Mouse (Mus musculus) embryonic facial prominence, embryonic 12.5 days (tissue): Measurements from ENCODE around the gene Ppp3r1. TPM values are rescaled to one million over a fixed set of nuclear protein-coding genes. Genes with fewer than 3 reads are reported as not detected.

Experiments used
- ATAC-seq: fragments of 200-750 bp; cut with Nextera tagmentation; 2 replicates; pipeline ENCODE4 v1.8.0; 2017; ENCODE audit not compliant: insufficient number of reproducible peaks, insufficient read depth, low FRiP score, low TSS enrichment
- H3K27ac ChIP-seq: fragments of 300-500 bp; sonication (generic); 2 replicates; pipeline ENCODE4 v1.5.1; 2016; ENCODE audit warnings: mild to moderate bottlenecking
- H3K27me3 ChIP-seq: fragments of 300-500 bp; sonication (generic); 2 replicates; pipeline ENCODE4 v1.6.1; 2016; ENCODE audit warnings: mild to moderate bottlenecking, moderate library complexity
- H3K36me3 ChIP-seq: fragments of 300-500 bp; sonication (generic); 2 replicates; pipeline ENCODE4 v1.6.1; 2016; ENCODE audit warnings: mild to moderate bottlenecking
- H3K4me1 ChIP-seq: fragments of 300-500 bp; sonication (generic); 2 replicates; pipeline ENCODE4 v1.6.1; 2016
- H3K4me2 ChIP-seq: fragments of 300-500 bp; sonication (generic); replicated peaks from 2 replicates; pipeline ENCODE4 v1.6.1; 2016; ENCODE audit warnings: mild to moderate bottlenecking, moderate library complexity
- H3K4me3 ChIP-seq: fragments of 300-500 bp; sonication (generic); 2 replicates; pipeline ENCODE4 v1.5.1; 2016; ENCODE audit warnings: mild to moderate bottlenecking
- H3K9ac ChIP-seq: fragments of 300-500 bp; sonication (generic); 2 replicates; pipeline ENCODE4 v1.6.1; 2016; ENCODE audit warnings: mild to moderate bottlenecking, moderate library complexity
- H3K9me3 ChIP-seq: fragments of 300-500 bp; sonication (generic); 2 replicates; pipeline ENCODE4 v1.6.1; 2016; ENCODE audit warnings: mild to moderate bottlenecking, moderate library complexity
- WGBS: fragments of 180-500 bp; shearing (Covaris S2); methylation state at CpG from one replicate; pipeline ENCODE4 v1.1.7; 2016; 5-methylcytosine and 5-hydroxymethylcytosine counted together
- polyA plus RNA-seq: library from polyadenylated mRNA; unstranded; fragments of >200 nt; fragmentation: Nextera tagmentation; extraction: Ambion mirVana; gene quantifications from 2 replicates; pipeline ENCODE4 v1.2.1, GENCODE M21; 2016

Ppp3r1 gene
- polyA plus RNA-seq, 1 experiment from 2014 or later: 95.1 TPM

- no peak for ATAC-seq
- no peaks in the 10 kb centered on the region for H3K27me3 ChIP-seq
- no peak overlapping the region for H3K27ac ChIP-seq
- H3K36me3 ChIP-seq: peaks cover 6% of the 10 kb centered on the region; the same call in 1 of the 2 replicates
- WGBS: 97% methylated on average over 4 of the region's 4 CpGs
- no peaks in the 10 kb centered on the region for H3K9me3 ChIP-seq
- H3K4me1 ChIP-seq: peaks cover 3% of the 10 kb centered on the region; the same call in 1 of the 2 replicates
- H3K4me3 ChIP-seq: no peak overlapping the region
- no peak overlapping the region for H3K4me2 ChIP-seq
- H3K9ac ChIP-seq: no peak overlapping the region
These were observed 13.2 kb downstream of the Ppp3r1 start for GRCm38 (mm10) chr11:17172300-17172699.

- no peak for ATAC-seq
- no peaks in the 10 kb centered on the region for H3K9me3 ChIP-seq
- 96% methylated on average over 1 of the region's 1 CpGs for WGBS
- no peak overlapping the region for H3K4me2 ChIP-seq
- H3K9ac ChIP-seq: no peak overlapping the region
- H3K4me1 ChIP-seq: no peaks in the 10 kb centered on the region
- no peak overlapping the region for H3K4me3 ChIP-seq
- no peaks in the 10 kb centered on the region for H3K27me3 ChIP-seq
- peaks cover 6% of the 10 kb centered on the region; the same call in 1 of the 2 replicates for H3K36me3 ChIP-seq
- no peak overlapping the region for H3K27ac ChIP-seq
These were observed 17.6 kb downstream of the Ppp3r1 start for GRCm38 (mm10) chr11:17176638-17177037.

DNA sequence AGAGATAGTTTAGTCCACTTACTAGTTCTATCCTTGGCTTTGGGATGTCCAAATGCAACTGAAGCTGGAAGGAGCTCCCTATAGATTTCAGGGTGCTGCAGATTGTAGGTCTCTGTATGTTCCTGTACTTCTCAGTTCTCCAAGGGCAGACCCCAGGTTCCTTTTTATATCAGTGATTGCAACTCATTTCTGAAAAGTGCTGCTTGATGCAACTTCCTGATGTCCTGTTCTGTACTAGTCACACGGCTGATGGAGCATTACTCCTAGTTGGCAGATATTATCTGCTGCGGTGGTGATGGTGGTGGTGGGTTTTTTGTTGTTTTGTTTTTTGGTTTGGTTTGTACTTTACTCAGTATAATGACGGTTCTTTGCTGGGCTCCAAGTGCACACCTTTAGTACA, 21.7 kb downstream of the Ppp3r1 start:
- Histone ChIP-seq H3K27me3 (no peaks in the 10 kb centered on the region), H3K4me2 (no peak overlapping the region), H3K27ac (no peak overlapping the region), H3K36me3 (0 out of 2 replicates have a peak, but pooled peaks cover 2% of the 10 kb centered on the region), H3K4me1 (no peaks in the 10 kb centered on the region), H3K9me3 (no peaks in the 10 kb centered on the region), H3K9ac (no peak overlapping the region), H3K4me3 (no peak overlapping the region)
- no peak for ATAC-seq
- 82% methylated on average over 3 of the region's 3 CpGs for WGBS

GRCm38 (mm10) chr11:17181807-17182206, 22.7 kb downstream of the Ppp3r1 start, which contains the start of gene Wdr92:
Gene Wdr92, plus strand, starts transcription at chr11:17182107.
- no peaks in the 10 kb centered on the region for H3K9me3 ChIP-seq
- H3K36me3 ChIP-seq: 0 out of 2 replicates have a peak, but pooled peaks cover 2% of the 10 kb centered on the region
- ATAC-seq: no peak
- H3K27ac ChIP-seq: no peak within 1 kb of the TSS
- no peaks in the 10 kb centered on the region for H3K27me3 ChIP-seq
- no peak within 1 kb of the TSS for H3K4me3 ChIP-seq
- no peak within 1 kb of the TSS for H3K9ac ChIP-seq
- no peaks in the 10 kb centered on the region for H3K4me1 ChIP-seq
- WGBS: 68% methylated on average over 3 of the region's 3 CpGs
- no peak within 1 kb of the TSS for H3K4me2 ChIP-seq

- no peak overlapping the region for H3K4me3 ChIP-seq
- no peak for ATAC-seq
- H3K27ac ChIP-seq: no peak overlapping the region
- H3K9me3 ChIP-seq: no peaks in the 10 kb centered on the region
- 87% methylated on average over 2 of the region's 2 CpGs for WGBS
- H3K36me3 ChIP-seq: 0 out of 2 replicates have a peak, but pooled peaks cover 2% of the 10 kb centered on the region
- no peak overlapping the region for H3K4me2 ChIP-seq
- H3K4me1 ChIP-seq: no peaks in the 10 kb centered on the region
- no peaks in the 10 kb centered on the region for H3K27me3 ChIP-seq
- H3K9ac ChIP-seq: no peak overlapping the region
These were observed 24.1 kb downstream of the Ppp3r1 start for GRCm38 (mm10) chr11:17183165-17183564.

- Histone ChIP-seq H3K36me3 (0 out of 2 replicates have a peak, but pooled peaks cover 2% of the 10 kb centered on the region), H3K9me3 (no peaks in the 10 kb centered on the region), H3K27me3 (no peaks in the 10 kb centered on the region), H3K4me1 (no peaks in the 10 kb centered on the region), H3K27ac (no peak overlapping the region), H3K9ac (no peak overlapping the region), H3K4me3 (no peak overlapping the region), H3K4me2 (no peak overlapping the region)
- 82% methylated on average over 3 of the region's 3 CpGs for WGBS
- ATAC-seq: no peak
These were observed 28.6 kb downstream of the Ppp3r1 start for GRCm38 (mm10) chr11:17187649-17188048.

GRCm38 (mm10) chr11:17188786-17189185, 29.7 kb downstream of the Ppp3r1 start:
- Histone ChIP-seq H3K4me1 (no peaks in the 10 kb centered on the region), H3K27ac (no peak overlapping the region), H3K4me3 (no peak overlapping the region), H3K9ac (no peak overlapping the region), H3K36me3 (no peaks in the 10 kb centered on the region), H3K4me2 (no peak overlapping the region), H3K27me3 (no peaks in the 10 kb centered on the region), H3K9me3 (no peaks in the 10 kb centered on the region)
- 18% methylated on average over 3 of the region's 3 CpGs for whole genome bisulfite sequencing
- ATAC-seq: no peak

GRCm38 (mm10) chr11:17192151-17192844, 33.2 kb downstream of the Ppp3r1 start:
- Histone ChIP-seq H3K27ac (no peak overlapping the region), H3K9me3 (no peaks in the 10 kb centered on the region), H3K9ac (no peak overlapping the region), H3K36me3 (peaks cover 30% of the 10 kb centered on the region), H3K27me3 (no peaks in the 10 kb centered on the region), H3K4me2 (no peak overlapping the region), H3K4me3 (no peak overlapping the region), H3K4me1 (no peaks in the 10 kb centered on the region)
- 78% methylated on average over 9 of the region's 9 CpGs for WGBS
- no peak for ATAC-seq

GRCm38 (mm10) chr11:17199170-17199569, 40.1 kb downstream of the Ppp3r1 start:
- Histone ChIP-seq H3K4me2 (no peak overlapping the region), H3K27me3 (no peaks in the 10 kb centered on the region), H3K4me3 (no peak overlapping the region), H3K27ac (no peak overlapping the region), H3K9ac (no peak overlapping the region), H3K9me3 (no peaks in the 10 kb centered on the region), H3K36me3 (peaks cover 59% of the 10 kb centered on the region), H3K4me1 (no peaks in the 10 kb centered on the region)
- WGBS: 89% methylated on average over 5 of the region's 5 CpGs
- no peak for ATAC-seq

GRCm38 (mm10) chr11:17199840-17200501, 40.9 kb downstream of the Ppp3r1 start:
- no peaks in the 10 kb centered on the region for H3K9me3 ChIP-seq
- H3K9ac ChIP-seq: no peak overlapping the region
- no peaks in the 10 kb centered on the region for H3K27me3 ChIP-seq
- WGBS: 93% methylated on average over 3 of the region's 3 CpGs
- no peak overlapping the region for H3K4me3 ChIP-seq
- no peaks in the 10 kb centered on the region for H3K4me1 ChIP-seq
- H3K4me2 ChIP-seq: no peak overlapping the region
- H3K36me3 ChIP-seq: peaks cover 53% of the 10 kb centered on the region
- H3K27ac ChIP-seq: no peak overlapping the region
- ATAC-seq: no peak

DNA sequence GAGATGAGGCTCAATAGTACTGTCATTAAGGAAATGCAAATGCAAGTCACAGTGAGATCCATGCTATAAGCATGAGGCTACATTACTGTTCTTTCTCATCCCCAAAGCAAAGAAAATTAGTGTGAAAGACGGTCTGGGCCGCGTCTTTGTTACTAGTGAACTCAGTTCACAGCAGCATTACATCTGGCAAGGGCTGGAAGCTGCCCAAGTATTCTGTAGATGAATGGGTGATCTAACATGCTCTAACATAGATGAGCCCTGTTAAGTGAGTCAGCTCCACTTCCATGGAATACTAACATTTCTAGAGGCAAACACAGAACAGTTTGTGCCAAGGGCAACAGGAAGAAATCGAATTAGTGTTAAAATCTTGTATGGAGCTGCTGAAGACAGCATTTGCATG, 41.9 kb downstream of the Ppp3r1 start:
- Histone ChIP-seq H3K36me3 (peaks cover 45% of the 10 kb centered on the region), H3K4me3 (no peak overlapping the region), H3K27ac (no peak overlapping the region), H3K4me1 (no peaks in the 10 kb centered on the region), H3K4me2 (no peak overlapping the region), H3K9ac (no peak overlapping the region), H3K9me3 (no peaks in the 10 kb centered on the region), H3K27me3 (no peaks in the 10 kb centered on the region)
- WGBS: 93% methylated on average over 4 of the region's 4 CpGs
- no peak for ATAC-seq

- Histone ChIP-seq H3K4me1 (no peaks in the 10 kb centered on the region), H3K27ac (no peak overlapping the region), H3K9me3 (no peaks in the 10 kb centered on the region), H3K9ac (no peak overlapping the region), H3K4me3 (no peak overlapping the region), H3K36me3 (peaks cover 38% of the 10 kb centered on the region), H3K4me2 (no peak overlapping the region), H3K27me3 (no peaks in the 10 kb centered on the region)
- WGBS: 87% methylated on average over 6 of the region's 6 CpGs
- no peak for ATAC-seq
These were observed 43.4 kb downstream of the Ppp3r1 start for GRCm38 (mm10) chr11:17202481-17202880.
